Mouse (Mus musculus): ENCODE data around the gene Actrt1.

The Actrt1 gene

DNA sequence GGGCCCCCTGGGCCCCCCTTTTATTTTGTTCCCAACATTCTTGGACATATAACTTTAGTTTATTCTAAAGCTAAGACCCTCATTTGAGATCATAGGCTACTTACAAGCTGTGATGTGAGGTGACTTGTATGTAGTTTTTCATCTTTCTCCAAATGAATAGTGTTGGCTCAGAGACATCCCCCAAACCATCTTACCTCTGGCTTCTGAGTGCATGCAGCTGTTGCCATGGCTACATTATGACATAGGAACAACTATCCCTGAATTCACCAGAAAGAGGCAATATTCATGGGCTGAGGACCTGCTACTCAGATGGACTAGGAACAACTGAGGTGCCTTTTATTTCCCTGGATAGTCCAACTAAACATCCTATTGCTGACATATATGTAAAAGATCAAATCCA, at the start of gene Actrt1:
Gene Actrt1, plus strand, starts transcription at position 301 of the 400 bp plus-strand sequence.
- DNase-seq (ENCODE audit: low spot score) = no peak

DNA sequence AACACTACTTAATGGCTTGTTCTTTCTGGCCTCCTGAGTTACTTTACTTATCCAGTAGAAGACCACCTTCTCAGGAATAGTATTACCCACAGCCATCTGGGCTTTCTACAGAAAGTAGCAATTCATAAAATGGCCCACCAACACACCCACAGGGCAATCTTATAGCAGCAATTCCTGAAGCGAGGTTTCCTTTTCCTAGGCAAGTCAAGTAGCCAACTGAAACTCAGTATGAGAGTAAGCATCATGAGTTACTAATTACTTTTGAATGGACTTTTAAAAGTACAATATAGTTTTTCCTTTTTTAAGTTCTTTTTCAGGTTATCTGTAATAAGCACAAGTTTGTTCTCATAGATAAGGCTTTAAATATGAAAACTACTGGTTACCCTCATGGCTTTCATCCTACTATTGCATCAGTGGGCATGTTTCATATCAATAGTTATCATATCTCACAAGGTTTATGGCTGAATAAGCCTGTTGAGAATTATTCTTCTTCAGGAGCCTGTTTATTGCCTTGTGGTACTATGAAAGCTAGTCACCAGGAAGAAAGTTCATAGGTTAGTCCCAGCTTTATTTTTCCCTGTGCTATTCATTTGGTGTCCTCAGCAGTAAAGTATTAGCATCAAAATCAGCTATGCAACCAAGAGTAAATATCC, 2.8 kb downstream of the Actrt1 start:
- no peak for DNase-seq (ENCODE audit: low spot score)

Data from ovary, postnatal 36 days (tissue).